Mouse (Mus musculus): ENCODE results near the gene Crhr1.
"Not testable (repeated sequence)": the region's sequence is repeated elsewhere in the genome, so short reads cannot be mapped to it uniquely, and the experiment has no call there.

GRCm38 (mm10) chr11:104214128-104214527 is 81.5 kb downstream of the Crhr1 start:
- TF ChIP-seq CTCF, EP300 (IDR thresholded peaks at IDR 0.05; ENCODE audit: low read depth): not testable (repeated sequence)

Measured in liver, postnatal 0 days (tissue).